Mouse (Mus musculus) liver, embryonic 16.5 days (tissue): ENCODE results near the gene Sh2b1. TPM values are rescaled to one million over a fixed set of nuclear protein-coding genes. Genes with fewer than 3 reads are reported as not detected.

ENCODE experiments used
- ATAC-seq: fragments of 200-750 bp; cut with Nextera tagmentation; 2 replicates; pipeline ENCODE4 v1.8.0; 2017; ENCODE audit warnings: low read depth, mild to moderate bottlenecking, moderate number of reproducible peaks, moderate library complexity
- H3K27ac ChIP-seq: fragments of 300-500 bp; sonication (generic); 2 replicates; pipeline ENCODE4 v1.5.1; 2014; ENCODE audit warnings: mild to moderate bottlenecking, low read length
- H3K27me3 ChIP-seq: fragments of 300-500 bp; sonication (generic); 2 replicates; pipeline ENCODE4 v1.6.1; 2014; ENCODE audit warnings: low read depth, low read length, mixed read lengths; ENCODE audit not compliant: control insufficient read depth, insufficient read depth
- H3K36me3 ChIP-seq: fragments of 300-500 bp; sonication (generic); 2 replicates; pipeline ENCODE4 v1.6.1; 2014; ENCODE audit warnings: mild to moderate bottlenecking; ENCODE audit not compliant: control insufficient read depth, insufficient read depth
- H3K4me1 ChIP-seq: fragments of 300-500 bp; sonication (generic); 2 replicates; pipeline ENCODE4 v1.6.1; 2014; ENCODE audit warnings: low read depth, low read length, mixed read lengths; ENCODE audit not compliant: control insufficient read depth
- H3K4me2 ChIP-seq: fragments of 300-500 bp; sonication (generic); 2 replicates; pipeline ENCODE4 v1.6.1; 2014; ENCODE audit warnings: low read depth, low read length, mixed read lengths
- H3K4me3 ChIP-seq: fragments of 300-500 bp; sonication (generic); 2 replicates; pipeline ENCODE4 v1.5.1; 2014; ENCODE audit warnings: low read depth, mild to moderate bottlenecking, low read length
- H3K9ac ChIP-seq: fragments of 300-500 bp; sonication (generic); 2 replicates; pipeline ENCODE4 v1.6.1; 2014; ENCODE audit warnings: low read depth, low read length
- H3K9me3 ChIP-seq: fragments of 300-500 bp; sonication (generic); replicated peaks from 2 replicates; pipeline ENCODE4 v1.6.1; 2016; ENCODE audit warnings: low read length; ENCODE audit not compliant: control insufficient read depth
- WGBS: fragments of 180-500 bp; shearing (Covaris S2); extraction: QIAGEN DNeasy Blood & Tissue Kit; methylation state at CpG from one replicate; pipeline ENCODE4 v1.1.7; 2014; ENCODE audit not compliant: insufficient replicate concordance; 5-methylcytosine and 5-hydroxymethylcytosine counted together
- polyA plus RNA-seq: library from polyadenylated mRNA; unstranded; fragments of >200 nt; fragmentation: Nextera tagmentation; extraction: Ambion mirVana; gene quantifications from 2 replicates; pipeline ENCODE4 v1.2.1, GENCODE M21; 2015

The Sh2b1 gene
- polyA plus RNA-seq, 1 experiment from 2014 or later = 14.5 TPM

DNA sequence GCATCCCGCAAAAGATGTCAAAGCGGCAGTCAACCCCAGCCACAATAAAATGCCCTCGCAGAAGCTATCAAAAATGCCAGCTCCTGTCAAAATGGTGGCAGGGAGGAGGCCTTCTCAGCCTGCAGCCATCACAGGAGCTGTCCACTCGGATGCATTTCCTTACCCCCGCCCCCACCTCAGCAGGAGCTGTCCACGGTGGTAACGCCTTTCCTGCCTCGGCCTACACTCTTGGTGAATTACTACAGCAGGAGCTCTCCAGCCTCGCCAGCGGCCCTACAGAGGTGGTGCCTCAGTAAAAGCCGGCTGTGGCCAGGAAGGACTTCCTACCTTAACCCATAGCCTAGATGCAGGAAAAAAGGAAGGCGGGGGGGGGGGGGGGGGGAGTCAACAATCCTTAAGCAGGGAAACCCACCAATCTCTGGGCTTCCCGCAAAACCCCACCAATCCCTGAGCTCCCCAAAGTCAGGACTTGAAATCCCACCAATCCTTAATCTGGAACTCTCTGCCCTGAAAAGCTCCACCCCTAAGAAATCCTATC, 47.8 kb downstream of the Sh2b1 start:
- no peak overlapping the region for H3K9ac ChIP-seq
- no peak overlapping the region for H3K27ac ChIP-seq
- H3K9me3 ChIP-seq = no peaks in the 10 kb centered on the region
- WGBS = 60% methylated on average over 12 of the region's 13 CpGs
- peaks cover 18% of the 10 kb centered on the region for H3K4me1 ChIP-seq
- H3K4me2 ChIP-seq = no peak overlapping the region
- no peaks in the 10 kb centered on the region for H3K36me3 ChIP-seq
- H3K27me3 ChIP-seq = no peaks in the 10 kb centered on the region
- ATAC-seq = no peak
- H3K4me3 ChIP-seq = no peak overlapping the region

DNA sequence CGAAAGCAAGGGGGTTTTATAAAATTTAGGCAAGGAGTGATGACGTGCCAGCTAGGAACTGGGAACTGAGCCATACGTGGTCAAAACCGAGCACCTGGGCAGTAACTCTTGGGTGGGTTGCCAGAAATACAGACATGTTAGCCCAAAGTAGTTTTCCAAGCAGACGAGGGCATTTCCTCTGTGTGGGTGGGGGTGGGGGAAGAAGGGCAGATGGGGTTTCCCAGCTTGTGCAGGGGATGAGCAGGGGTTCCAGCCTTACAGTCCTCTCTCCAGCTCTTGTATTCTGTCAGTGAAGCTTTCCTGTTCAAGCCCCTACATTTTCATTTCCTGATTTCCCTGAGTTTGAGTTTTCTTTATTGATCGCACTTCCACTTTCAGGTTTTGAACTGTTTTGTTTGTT, 51.1 kb downstream of the Sh2b1 start:
- ATAC-seq = no peak
- Histone ChIP-seq H3K9me3 (no peaks in the 10 kb centered on the region), H3K36me3 (no peaks in the 10 kb centered on the region), H3K27me3 (no peaks in the 10 kb centered on the region), H3K4me3 (no peak overlapping the region), H3K9ac (no peak overlapping the region), H3K4me2 (no peak overlapping the region), H3K27ac (no peak overlapping the region), H3K4me1 (peaks cover 11% of the 10 kb centered on the region)
- 62% methylated on average over 6 of the region's 6 CpGs for WGBS

DNA sequence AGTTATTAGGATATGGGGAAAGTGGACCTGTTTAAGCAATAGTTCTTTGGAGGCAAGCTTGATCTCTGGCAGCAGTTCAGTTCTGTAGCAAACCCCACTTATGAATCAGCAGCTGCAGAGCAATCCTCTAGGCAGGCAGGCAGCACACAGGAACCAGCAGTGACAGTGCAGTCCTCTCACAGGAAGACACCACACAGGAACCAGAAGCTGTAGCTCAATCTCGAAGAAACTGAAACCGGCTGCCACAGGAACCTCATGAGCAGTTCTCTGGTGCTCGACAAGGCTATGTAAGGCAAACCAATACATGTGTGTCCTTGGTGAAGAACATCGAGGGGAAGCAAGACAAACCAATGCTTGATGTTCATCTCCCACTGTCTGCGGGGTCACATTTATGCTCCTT, 53.5 kb downstream of the Sh2b1 start:
- ATAC-seq = no peak
- WGBS = 60% methylated on average over 5 of the region's 5 CpGs
- H3K9ac ChIP-seq = no peak overlapping the region
- H3K4me3 ChIP-seq = no peak overlapping the region
- H3K36me3 ChIP-seq = no peaks in the 10 kb centered on the region
- H3K4me1 ChIP-seq = no peaks in the 10 kb centered on the region
- no peaks in the 10 kb centered on the region for H3K27me3 ChIP-seq
- no peaks in the 10 kb centered on the region for H3K9me3 ChIP-seq
- no peak overlapping the region for H3K4me2 ChIP-seq
- no peak overlapping the region for H3K27ac ChIP-seq

- Histone ChIP-seq H3K27ac (no peak overlapping the region), H3K4me1 (no peaks in the 10 kb centered on the region), H3K4me2 (no peak overlapping the region), H3K36me3 (no peaks in the 10 kb centered on the region), H3K4me3 (no peak overlapping the region), H3K9me3 (no peaks in the 10 kb centered on the region), H3K9ac (no peak overlapping the region), H3K27me3 (no peaks in the 10 kb centered on the region)
- no peak for ATAC-seq
- WGBS = 41% methylated on average over 3 of the region's 3 CpGs
Observed at GRCm38 (mm10) chr7:126418496-126418895, 56.7 kb downstream of the Sh2b1 start.

DNA sequence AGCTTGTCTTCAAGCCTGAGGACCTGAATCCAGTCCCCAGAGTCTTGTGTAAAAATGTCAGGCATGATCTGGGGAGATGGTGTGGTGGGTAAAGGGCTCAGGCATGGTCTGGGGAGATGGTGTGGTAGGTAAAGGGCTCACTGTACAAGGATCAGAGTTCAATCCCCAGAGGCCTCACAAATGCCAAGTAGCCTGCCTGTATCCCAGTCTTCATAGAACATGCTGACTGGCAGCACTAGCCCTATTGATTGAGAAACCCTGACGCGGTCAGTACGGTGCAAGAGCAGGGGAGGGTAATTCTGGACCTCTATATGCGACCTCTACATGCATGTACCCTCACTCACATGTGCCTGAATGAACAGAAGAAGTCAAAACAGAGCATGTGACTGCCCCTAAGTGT, 57.6 kb downstream of the Sh2b1 start:
- no peak overlapping the region for H3K27ac ChIP-seq
- H3K9me3 ChIP-seq = no peaks in the 10 kb centered on the region
- H3K9ac ChIP-seq = no peak overlapping the region
- H3K4me3 ChIP-seq = no peak overlapping the region
- no peak overlapping the region for H3K4me2 ChIP-seq
- no peaks in the 10 kb centered on the region for H3K4me1 ChIP-seq
- WGBS = 75% methylated on average over 4 of the region's 4 CpGs
- no peaks in the 10 kb centered on the region for H3K36me3 ChIP-seq
- H3K27me3 ChIP-seq = no peaks in the 10 kb centered on the region
- no peak for ATAC-seq

- Histone ChIP-seq H3K4me2 (no peak overlapping the region), H3K36me3 (no peaks in the 10 kb centered on the region), H3K9ac (no peak overlapping the region), H3K9me3 (no peaks in the 10 kb centered on the region), H3K27ac (no peak overlapping the region), H3K4me3 (no peak overlapping the region), H3K4me1 (no peaks in the 10 kb centered on the region), H3K27me3 (no peaks in the 10 kb centered on the region)
- no peak for ATAC-seq
- WGBS = 43% methylated on average over 8 of the region's 8 CpGs
Observed at GRCm38 (mm10) chr7:126417045-126417444, 58.2 kb downstream of the Sh2b1 start.

Other genes with a start within 250 kb of the Sh2b1 start
- 1.1 and 1.5 TPM in 2 replicates for gene Sbk1, start 202.8 kb downstream of the Sh2b1 start, polyA plus RNA-seq
- 5.4 and 6.3 TPM in 2 replicates for gene Lat, start 105.9 kb downstream of the Sh2b1 start, polyA plus RNA-seq
- 16.1 and 18.3 TPM in 2 replicates for gene Spns1, start 98.0 kb downstream of the Sh2b1 start, polyA plus RNA-seq
- 1.7 and 1.9 TPM in 2 replicates for gene Nfatc2ip, start 78.7 kb downstream of the Sh2b1 start, polyA plus RNA-seq
- 3.6 and 4.7 TPM in 2 replicates for gene Cd19, start 60.5 kb downstream of the Sh2b1 start, polyA plus RNA-seq
- 6.0 and 6.3 TPM in 2 replicates for gene Rabep2, start 46.7 kb downstream of the Sh2b1 start, polyA plus RNA-seq
- 8.7 and 22.0 TPM in 2 replicates for gene Atp2a1, start 12.3 kb downstream of the Sh2b1 start, polyA plus RNA-seq
- 81.0 and 84.0 TPM in 2 replicates for gene Tufm, start 11.9 kb upstream of the Sh2b1 start, polyA plus RNA-seq
- 21.6 and 24.5 TPM in 2 replicates for gene Atxn2l, start 28.0 kb upstream of the Sh2b1 start, polyA plus RNA-seq
- 87.8 and 93.1 TPM in 2 replicates for gene Eif3c, start 91.0 kb upstream of the Sh2b1 start, polyA plus RNA-seq
- gene Apobr, start 109.5 kb upstream of the Sh2b1 start, polyA plus RNA-seq = 2.3 and 2.4 TPM in 2 replicates
- 11.7 and 11.9 TPM in 2 replicates for gene Cln3, start 110.4 kb upstream of the Sh2b1 start, polyA plus RNA-seq
- gene Il27, start 119.5 kb upstream of the Sh2b1 start, polyA plus RNA-seq = 0.09 and 0.27 TPM in 2 replicates
- gene Nupr1, start 155.4 kb upstream of the Sh2b1 start, polyA plus RNA-seq = 4.2 and 5.8 TPM in 2 replicates
- gene Sgf29, start 173.9 kb upstream of the Sh2b1 start, polyA plus RNA-seq = 20.8 and 28.6 TPM in 2 replicates
- gene Sult1a1, start 201.0 kb upstream of the Sh2b1 start, polyA plus RNA-seq = 69.5 and 88.7 TPM in 2 replicates
- 72.6 and 78.4 TPM in 2 replicates for gene Bola2, start 220.0 kb upstream of the Sh2b1 start, polyA plus RNA-seq
- 2.4 and 2.8 TPM in 2 replicates for gene Slx1b, start 220.4 kb upstream of the Sh2b1 start, polyA plus RNA-seq
- gene Coro1a, start 232.4 kb upstream of the Sh2b1 start, polyA plus RNA-seq = 98.9 and 105 TPM in 2 replicates